Mouse (Mus musculus) NIH3T3 (cell line): ENCODE measurements around the gene Ctse.

ENCODE experiments used
- DNase-seq: peaks from one replicate; pipeline ENCODE4 v3.0.0-alpha.2; 2012; ENCODE audit warnings: low read depth

Gene Ctse

GRCm38 (mm10) chr1:131652670-131653443 lies 14.8 kb downstream of the Ctse start:
- no peak for DNase-seq

DNA sequence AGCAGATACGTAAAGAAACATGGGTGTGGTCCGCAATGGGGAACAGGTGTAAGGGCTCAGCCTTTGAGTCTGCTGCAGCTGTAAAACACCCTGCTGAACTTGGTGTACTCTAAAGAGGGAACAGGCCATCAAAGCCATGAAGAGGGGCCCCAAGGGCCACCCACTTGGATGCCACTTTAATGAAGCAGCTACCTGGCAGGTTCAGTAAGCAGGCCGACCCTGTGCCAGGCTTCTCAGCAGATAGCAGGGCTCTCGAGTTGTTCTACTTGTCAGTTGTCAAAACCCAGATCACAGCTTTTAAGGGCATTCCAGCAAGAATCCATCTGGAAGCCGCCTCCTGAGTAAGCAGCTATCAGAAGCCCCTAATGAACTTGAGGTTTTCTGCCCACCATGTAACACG lies 17.5 kb downstream of the Ctse start:
- DNase-seq, result no peak

DNA sequence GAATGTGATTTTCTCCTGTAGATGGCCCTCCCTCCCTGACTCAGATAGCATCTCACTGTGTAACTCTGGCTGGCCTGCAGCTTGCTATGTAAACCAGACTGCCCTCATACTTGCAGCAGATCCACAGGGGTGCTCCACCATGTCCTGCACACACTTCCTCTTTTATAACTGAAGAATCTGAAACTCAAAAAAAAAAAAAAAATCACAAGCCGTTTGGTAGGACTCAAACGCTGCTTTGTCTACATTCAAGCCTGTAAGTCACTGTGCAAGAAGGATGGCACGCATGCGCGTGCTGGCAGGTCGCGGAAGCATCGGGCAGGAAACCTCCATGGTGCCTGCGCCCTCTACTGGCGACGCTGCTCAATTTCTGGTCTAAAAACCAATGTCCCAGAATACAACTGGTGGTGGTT lies 19.8 kb downstream of the Ctse start:
- DNase-seq, result peak; percentile 99

- no peak for DNase-seq
Observed at GRCm38 (mm10) chr1:131659512-131660085, 21.5 kb downstream of the Ctse start.

DNA sequence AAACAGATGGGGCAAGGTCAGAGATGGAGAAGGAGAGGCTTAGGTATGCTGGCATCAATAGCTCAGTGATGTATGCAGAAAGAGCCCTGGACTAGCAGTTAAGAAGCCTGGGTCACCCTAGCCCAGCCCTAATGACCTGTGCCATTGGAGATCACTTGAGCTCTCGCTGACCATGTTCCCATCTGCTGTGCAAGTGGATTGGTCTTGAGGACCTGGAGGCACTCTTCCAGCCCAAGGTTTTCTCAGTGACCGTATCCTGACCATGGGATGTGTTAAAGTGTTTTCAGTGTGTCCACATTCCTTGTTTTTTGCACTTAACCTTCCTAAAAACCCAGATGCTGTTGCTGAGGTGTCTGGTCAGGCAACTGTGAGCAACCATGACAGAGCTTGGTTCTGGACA lies 22.2 kb downstream of the Ctse start:
- DNase-seq, result no peak

DNA sequence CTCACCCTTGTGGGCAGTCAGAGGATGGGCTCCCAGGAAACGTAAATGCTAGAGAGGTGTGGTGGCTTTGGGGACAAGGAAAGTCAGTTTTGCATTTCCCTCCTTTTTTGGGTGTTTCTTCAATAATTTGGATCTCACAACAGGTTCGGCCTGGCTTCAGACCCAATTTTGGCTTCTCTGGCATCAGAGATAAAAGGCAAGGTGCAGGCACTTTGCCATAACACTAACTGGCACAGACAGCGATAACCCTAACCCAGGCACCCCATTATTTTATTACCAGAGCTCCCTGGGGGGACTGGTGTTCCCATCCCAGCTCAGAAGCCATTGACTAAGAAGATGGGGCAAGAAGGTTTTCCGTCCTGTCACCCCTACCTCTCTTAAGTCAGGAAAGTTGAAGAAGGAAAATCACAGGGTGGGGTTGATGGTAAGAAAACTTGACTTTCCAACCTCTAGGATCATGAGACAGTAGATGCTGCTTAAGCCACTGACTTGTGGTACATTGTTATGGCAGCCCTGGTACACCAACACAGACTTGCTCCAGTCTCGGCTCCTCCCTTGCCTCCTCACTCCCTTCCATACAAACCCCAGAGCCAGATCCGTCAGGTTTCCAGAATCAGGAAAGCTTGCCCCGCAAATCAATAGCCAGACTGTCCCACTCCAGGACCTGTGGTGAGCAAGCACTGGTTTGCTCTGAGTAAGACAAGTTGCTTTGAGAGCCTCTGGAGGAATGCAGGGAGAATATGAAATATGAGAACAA lies 22.8 kb downstream of the Ctse start:
- peak; percentile 30 for DNase-seq

DNA sequence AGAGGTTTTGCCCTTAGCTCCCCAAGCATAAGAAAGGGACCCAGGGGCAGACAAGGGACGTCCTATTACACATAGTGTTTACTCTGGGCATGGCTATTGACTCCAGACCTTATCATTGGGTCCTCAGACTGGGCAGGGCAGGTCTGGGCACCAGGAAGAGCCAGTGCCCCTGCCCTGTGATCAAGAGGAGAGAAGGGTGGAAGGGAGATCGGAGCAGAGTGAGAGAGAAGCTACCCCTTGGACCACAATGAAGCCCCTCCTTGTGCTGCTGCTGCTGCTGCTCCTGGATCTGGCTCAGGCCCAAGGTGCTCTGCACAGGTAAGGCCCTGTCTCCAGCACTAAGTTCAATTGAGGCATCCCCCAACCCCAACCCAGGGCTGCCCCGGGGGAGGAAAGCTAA lies 23.6 kb downstream of the Ctse start:
- DNase-seq, result no peak

- no peak for DNase-seq
Observed at GRCm38 (mm10) chr1:131663286-131663995, 25.3 kb downstream of the Ctse start.

DNA sequence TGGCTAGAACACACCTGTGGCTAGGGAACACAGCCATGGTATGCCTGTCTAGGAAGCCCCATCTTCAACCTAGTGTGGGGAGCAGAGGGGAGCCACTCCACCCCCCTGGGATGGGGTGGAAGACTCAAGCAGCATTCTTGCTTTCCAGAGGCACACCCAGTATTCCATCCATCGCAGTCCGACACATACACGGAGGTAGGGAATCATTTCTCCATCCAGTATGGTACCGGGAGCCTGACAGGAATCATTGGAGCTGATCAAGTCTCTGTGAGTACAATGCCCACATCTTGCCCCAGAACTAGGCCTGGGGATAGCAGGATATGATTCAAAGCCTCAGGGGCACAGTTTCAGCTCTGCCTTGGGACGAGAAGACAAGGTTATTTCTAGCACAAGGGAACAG lies 26.0 kb downstream of the Ctse start:
- no peak for DNase-seq

DNA sequence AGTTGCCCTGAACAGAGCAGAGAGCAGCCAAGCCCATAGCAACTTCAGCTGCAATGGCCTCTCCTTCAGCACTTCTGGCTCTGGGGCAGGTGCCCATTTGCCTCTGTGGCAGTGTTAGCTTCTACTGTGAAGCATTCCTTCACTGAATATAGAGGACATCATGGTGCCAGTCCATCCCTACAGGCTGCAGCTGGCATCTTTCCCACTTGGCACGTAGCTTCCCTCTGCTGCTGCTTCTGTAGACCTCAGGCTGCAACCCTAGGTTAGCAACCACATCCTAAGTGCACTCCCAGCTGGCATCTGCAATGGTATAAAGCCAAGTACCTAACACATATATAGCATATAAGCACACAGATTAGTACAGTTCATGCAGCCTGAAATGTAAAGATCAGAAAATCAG lies 27.8 kb downstream of the Ctse start:
- no peak for DNase-seq

DNA sequence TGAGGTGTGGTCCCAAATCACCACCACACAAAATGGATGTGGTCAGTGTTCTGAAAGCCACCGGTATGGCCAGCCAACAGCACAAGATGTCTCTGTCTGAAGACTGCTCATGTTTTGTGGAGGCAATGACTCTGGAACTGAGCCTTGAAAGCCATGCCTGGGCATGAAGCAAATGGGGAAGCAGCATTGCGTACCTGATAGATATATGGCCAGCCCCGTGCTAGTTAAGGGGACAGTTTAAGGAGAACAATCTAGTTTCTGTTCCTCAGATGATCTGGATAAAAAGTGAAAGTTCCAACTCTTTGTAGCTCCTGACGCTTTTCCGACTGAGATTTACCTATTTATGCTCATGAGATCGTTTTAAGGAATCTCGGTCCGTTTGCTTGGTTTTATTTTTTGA lies 33.0 kb downstream of the Ctse start:
- DNase-seq, result no peak

DNA sequence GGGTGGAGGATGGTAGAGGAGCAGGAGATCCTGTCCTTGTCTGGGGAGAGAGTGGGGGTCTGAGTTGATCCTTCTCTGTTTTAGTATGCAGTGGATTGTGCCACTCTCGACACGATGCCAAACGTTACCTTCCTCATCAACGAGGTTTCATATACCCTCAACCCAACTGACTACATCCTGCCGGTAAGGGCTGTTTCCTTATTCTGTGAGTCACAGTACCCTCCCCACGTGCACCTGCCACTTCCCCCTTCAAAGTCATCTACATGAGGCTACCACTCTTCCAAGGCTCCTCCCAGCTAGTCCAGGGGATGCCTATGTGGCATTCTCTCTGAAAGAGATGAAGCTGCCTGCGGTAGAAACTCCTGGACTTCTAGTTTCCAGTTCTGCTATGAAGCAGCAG lies 34.3 kb downstream of the Ctse start:
- no peak for DNase-seq

- DNase-seq, result no peak
Observed at GRCm38 (mm10) chr1:131679644-131680043, 41.5 kb downstream of the Ctse start.

DNA sequence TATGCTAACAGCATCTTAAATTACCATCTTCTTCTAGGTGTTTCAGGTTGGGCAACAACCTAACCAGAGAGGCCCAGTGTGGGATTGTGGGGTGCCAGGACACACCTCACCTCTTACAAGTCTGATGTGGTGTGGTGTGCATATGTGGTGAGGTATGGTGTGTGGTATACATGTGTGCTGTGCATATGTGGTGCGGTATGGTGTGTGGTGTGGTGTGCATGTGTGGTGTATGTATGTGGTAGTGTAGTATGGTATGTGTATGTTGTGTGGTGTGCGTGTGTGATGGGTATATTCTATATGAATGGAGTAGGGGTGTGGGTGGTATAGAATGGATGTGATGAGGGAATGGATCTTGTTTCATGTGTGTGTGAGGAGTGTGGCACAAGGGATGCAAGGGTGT lies 49.6 kb downstream of the Ctse start:
- no peak for DNase-seq

DNA sequence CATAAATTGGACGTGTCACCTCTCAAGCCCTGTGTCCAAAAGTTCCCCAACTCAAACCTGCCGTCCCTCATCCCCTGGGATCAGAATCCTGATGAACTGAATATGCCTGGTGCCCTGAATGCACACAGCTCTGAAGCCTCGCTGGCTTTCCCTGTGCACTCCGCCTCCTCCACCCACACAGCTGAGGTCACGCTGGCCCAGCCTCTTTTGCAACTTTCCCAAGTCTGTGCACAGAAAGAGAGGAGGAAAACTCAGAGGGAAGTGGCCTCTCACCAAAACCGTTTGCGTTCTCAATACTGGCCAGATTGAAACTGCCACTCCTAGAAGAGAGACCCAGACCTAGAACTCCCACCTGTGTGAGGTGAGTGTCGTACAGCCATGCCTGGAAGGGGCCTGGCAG lies 50.4 kb downstream of the Ctse start, which contains the start of gene Rab7b:
Gene Rab7b, plus strand, starts transcription at position 221 of the 400 bp plus-strand sequence.
- DNase-seq, result peak; percentile 89

GRCm38 (mm10) chr1:131689016-131689415 lies 50.9 kb downstream of the Ctse start:
- peak; percentile 50 for DNase-seq

DNA sequence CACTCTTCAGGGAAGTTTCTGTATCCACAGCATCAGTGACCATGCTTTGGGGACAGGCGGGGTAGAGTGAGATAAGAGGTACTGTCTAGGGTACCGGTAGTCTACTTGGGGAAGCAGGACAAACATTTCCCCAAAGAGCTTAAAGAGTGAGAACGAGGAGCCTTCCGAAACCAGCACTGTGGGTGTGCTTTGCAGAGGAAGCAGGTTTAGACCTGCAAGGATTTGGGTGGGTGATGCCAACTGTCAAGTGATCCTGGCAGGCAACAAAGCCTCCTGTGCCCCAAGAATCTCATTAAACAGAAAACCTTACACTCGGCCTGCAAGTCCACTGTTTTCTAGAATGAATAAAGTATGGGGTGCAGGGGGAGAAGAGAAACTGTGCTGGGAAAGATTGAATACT lies 51.8 kb downstream of the Ctse start:
- no peak for DNase-seq

DNA sequence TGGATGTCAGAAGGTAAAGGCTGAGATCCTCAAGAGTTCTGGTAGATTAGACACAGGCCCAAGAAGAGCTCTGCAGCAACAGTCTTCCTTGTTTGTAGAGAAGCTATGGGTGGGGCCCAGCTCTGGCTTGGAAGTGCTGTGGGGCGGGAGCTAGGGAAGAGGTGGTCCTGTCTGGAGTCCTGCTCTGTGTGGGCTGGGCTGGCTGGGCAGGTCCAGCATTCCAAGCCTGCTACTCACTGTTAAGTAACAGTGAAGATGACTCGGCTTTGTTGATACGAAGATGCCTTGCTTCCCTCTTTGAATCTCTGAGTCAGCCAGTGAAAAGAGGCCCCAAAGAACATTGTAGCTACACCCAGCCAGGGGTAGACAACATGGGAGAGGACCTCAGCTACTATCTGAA lies 52.3 kb downstream of the Ctse start:
- peak; percentile 91 for DNase-seq

DNA sequence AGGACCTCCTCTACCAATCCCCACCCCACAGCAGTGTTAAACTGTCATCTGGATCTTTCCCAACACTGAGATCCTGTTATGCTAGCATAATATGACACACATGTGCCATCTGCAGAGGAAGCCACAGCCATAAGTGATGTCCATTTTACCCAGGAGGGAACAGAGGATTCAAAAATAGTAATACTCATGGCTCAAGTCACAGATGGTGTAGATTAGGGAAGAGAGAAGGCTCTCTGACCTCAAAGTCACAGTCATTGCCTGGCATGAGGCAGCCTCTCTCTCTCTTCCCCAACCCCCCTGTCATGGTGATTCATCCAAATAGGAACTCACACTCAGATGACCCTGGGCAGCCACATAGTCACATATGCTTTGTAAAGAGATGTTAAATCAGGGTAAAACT lies 53.2 kb downstream of the Ctse start:
- peak; percentile 75 for DNase-seq

DNA sequence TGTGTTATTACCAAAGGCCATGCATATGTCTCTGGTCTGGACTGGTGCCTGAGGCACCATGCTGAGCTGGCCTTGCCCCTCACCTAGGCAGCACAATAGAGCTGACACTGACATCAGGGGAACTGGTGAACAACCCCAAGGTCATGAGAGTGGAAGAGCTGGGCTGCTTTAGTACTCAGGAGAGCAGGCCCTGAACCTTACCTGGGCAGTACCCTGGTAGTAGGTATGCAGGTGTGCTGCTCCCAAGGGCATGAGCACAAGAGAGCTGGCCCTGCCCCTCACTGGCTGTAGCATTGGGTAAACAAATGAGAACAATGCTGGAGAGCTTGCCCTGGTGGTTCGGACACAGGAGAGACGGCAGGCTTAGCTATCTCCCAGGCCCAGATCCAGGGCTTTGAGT lies 57.2 kb downstream of the Ctse start:
- no peak for DNase-seq

DNA sequence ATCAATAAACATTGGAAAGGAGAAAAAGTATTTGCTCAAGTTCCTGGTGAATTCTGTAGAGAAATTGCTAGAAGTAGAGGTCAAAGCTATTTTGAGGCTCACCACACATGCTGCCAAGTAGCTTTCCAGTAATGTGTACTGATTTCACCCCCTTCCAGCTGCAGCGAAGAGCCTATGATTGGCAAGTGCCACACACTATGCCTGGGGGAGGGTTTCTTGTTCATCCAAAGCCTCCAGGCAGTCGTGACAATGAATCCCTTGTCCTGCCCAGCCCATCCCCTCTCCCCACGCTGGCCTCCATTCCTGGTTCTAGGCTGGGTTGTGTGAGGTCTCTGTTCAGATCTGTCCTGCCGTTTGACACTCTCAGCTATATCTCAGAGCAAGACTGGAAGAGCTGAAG lies 58.2 kb downstream of the Ctse start:
- DNase-seq, result peak; percentile 50

- no peak for DNase-seq
Observed at GRCm38 (mm10) chr1:131698770-131699169, 60.7 kb downstream of the Ctse start.

- no peak for DNase-seq
Observed at GRCm38 (mm10) chr1:131699642-131700041, 61.5 kb downstream of the Ctse start.
